Mouse (Mus musculus) heart, adult 9 months (tissue): Measurements from ENCODE around the gene Ak3.
"Not testable (repeated sequence)": the region's sequence is repeated elsewhere in the genome, so short reads cannot be mapped to it uniquely, and the experiment has no call there.

Experiments used
- DNase-seq, 2 experiments: peaks; one replicate each; pipeline ENCODE4 v3.0.0; 2022; ENCODE audit warnings: low spot score in 2 of 2

Gene Ak3

DNA sequence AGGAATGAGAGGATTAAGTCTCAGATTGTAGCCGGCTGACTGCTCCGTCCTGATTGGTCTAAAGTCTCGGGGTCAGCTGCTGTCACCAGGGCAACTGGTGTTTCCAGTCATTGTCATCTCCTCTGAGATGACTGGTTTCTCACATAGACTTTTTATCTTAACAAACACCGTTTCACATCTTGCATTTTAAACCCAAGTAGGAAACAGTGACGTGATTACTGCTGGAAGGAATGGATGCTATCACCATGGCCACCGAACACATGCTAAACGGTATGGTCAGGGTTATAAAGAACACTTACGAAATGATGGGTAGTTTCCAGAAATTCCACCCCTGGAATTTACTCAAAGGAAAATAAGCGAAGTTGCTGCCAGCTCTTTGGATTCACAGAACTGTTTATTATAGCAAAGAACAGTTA, 3.4 kb downstream of the Ak3 start:
- DNase-seq: no peak

DNA sequence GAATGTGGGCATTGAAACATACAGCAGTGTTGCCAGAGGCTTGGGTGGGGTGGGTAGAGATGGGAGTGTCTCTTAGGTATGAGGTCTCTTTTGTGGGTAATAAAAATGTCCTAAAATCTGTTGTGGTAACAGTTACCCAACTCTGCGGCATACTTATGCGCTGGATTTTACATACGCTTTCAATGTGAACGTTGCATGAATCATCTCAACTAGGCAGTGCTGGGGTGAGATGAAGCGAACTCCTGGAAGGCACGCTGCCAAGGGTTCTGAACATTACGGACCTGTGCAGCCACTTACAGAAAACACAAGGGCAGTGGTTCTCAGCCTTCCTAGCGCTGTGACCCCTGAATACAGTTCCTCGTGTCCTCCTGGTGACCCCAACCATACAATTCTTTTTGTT, 5.1 kb downstream of the Ak3 start:
- DNase-seq: no peak

DNA sequence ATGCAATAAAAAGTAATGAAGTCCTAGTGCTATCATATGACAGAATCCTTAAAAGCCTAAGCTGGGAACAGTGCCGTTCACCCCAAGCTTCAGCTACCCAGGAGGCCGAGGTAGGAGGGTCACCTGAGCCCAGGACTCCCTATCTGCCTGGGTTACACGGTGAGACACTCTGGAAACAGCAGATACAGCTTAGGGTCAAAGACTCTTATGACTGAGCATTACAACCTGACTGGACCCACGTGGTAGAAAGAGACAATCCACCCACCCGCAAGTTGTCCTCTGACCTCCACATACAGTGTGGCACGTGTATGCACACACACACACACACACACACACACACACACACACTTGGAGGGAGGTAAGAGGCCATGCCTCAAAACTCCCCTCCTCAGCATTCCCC, 5.6 kb downstream of the Ak3 start:
- DNase-seq: no peak

DNA sequence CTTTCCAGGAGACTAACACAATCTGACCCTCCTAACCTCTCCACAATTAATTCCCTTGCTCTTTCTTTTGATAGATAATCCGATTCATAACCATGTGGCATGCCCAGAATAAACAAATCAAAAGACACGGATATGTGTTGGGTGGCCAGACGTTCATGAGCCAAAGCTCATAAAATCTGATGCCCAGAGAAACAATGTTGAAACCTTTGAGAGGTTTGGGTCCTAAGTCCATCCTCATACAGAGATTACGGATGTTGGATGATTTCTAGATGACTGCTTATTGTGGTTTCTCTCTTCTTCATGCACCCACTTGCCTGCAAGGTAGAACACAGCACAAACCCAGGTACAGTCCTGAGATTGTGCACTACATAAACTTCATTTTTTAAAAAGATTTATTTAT, 7.6 kb downstream of the Ak3 start:
- no peak for DNase-seq

GRCm38 (mm10) chr19:29039334-29039733, 8.4 kb downstream of the Ak3 start:
- no peak for DNase-seq

DNA sequence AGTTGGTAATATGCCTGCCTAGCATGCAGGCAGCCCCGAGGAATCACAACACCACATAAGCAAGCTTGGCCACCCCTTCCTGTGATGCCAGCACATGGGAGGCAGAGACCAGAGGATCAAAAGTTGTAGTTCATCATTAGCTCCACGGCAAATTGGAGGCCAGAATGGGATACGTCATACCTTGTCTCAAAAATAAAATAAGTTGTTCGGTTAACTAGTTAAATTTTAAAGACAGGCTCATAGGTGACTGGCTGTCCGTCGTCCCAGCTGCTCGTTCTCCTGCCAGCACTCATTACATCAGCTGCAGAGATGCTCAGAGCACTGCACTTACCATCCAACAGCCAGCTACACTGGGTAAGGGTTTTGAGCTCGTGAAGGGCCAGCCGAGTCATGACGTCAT, 10.2 kb downstream of the Ak3 start:
- DNase-seq: no peak

DNA sequence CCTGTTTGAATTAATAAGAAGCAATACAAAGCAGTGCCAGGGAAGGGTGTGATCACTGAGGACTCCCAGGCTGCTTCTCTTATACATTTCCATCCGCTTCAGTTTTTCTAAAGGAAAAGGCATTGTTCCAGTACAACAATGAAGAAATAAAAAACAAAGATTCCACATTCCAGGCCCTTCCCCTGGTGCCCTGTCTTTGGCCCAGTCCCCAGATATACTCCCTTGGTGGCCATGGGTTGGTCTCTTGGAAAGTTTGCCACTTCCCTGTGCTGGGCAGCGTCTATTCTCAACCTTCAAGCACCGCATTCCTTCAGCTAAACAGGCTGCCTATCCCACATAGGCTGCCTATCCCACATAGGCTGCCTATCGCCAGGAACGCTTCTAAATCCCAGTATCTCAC, 10.7 kb downstream of the Ak3 start:
- DNase-seq: no peak

DNA sequence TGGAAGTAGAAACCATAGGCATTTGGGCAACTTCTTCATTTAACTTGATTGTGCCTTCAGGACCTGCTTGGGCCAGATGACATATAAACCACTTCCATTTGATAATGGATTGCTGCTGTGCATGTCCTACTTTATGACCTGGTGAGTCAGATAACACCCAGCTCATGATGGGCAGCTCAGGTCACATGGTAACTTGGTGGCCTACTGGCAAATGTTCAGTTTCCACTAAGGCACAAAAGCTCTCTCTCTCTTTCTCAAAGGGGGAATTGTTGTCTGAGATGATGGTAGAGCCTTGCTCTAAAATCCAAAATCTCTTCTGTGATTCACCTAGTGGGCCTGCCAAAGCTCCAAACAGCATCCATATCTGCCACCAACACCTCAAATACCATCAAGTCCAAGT, 15.1 kb downstream of the Ak3 start:
- DNase-seq: no peak

DNA sequence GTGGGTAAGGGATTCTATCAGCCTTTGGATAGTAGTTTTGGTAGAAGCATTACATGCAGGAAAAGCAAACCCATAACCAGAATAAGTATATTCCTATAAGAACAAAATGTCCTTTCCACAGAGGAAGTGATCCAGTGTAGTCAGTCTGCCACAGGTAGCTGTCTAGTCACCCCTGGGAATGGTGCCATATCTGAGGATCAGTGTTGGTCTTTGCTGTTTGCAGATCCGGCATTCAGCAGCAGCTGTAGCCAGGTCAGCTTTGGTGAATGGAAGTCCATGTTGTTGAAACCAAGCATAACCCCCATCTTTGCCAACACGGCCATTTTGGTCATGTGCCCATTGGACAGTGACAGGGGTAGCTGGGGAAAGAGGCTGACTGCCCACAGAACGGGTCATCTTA, 16.0 kb downstream of the Ak3 start:
- DNase-seq: no peak

- peak in 1 of 2 experiments; percentile 69 for DNase-seq
These were observed 23.3 kb downstream of the Ak3 start for GRCm38 (mm10) chr19:29024391-29024947.

- DNase-seq: no peak
These were observed 25.9 kb downstream of the Ak3 start for GRCm38 (mm10) chr19:29021754-29022345.

GRCm38 (mm10) chr19:29019647-29020046, 28.1 kb downstream of the Ak3 start:
- DNase-seq: no peak

- DNase-seq: no peak
These were observed 31.0 kb downstream of the Ak3 start for GRCm38 (mm10) chr19:29016786-29017185.

- DNase-seq: no peak
These were observed 31.5 kb downstream of the Ak3 start for GRCm38 (mm10) chr19:29016204-29016765.

- DNase-seq: no peak
These were observed 32.2 kb downstream of the Ak3 start for GRCm38 (mm10) chr19:29015410-29016203.

DNA sequence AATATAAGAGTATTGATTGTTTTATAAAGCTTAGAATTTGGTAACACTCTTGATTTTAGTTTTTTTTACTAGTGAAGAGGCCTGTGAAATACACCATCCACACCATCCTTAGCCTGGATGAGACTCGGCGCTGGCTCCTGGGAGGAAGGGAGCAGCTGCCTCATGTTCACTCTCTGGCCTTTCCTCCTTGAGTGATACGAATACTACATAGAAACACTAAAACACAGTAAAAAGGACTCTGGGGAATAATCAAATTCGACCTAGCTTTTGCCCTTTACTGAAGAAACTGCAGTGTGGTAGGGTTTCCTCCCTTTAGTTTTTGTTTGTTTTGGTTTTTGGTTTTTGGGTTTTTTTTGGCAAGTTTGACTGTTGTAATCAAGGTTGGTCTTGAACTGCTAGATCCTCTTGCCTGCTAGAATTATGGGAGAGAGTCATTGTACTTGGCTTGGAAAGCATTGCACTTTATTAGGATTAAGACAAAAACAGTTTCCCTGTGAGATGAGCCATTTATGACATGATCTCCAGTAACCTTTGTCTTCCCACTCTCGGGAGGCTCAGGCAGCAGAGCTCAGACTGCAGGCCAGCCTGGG, 33.2 kb downstream of the Ak3 start:
- DNase-seq: no peak

GRCm38 (mm10) chr19:29011355-29011990, 36.3 kb downstream of the Ak3 start:
- DNase-seq: no peak

DNA sequence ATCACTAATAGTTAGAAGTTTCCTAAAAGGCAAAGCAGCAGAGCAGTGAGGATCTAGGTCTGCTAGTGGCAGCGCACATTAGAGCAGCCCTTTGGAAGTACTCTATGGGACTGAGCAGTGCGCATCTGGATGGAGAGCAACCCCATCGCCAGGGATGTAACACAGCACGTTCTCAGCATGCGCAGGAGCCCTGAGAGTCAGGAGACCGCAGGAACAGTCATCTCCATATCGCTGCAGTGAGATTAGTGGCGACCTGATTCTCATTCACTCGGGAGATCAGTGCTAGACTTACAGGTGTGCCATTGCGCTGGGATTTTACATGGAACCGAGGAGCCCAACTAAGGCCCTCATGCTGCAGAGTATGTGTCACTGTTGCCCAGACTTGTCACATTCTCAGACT, 38.7 kb downstream of the Ak3 start:
- no peak for DNase-seq

GRCm38 (mm10) chr19:29008069-29008706, 39.6 kb downstream of the Ak3 start:
- DNase-seq: no peak

GRCm38 (mm10) chr19:29000321-29000720, 47.4 kb downstream of the Ak3 start:
- not testable (repeated sequence) for DNase-seq

GRCm38 (mm10) chr19:28997976-28998630, 49.7 kb downstream of the Ak3 start:
- no peak for DNase-seq
